Mouse (Mus musculus) neutrophil, adult 83 days (primary cell): Measurements from ENCODE around the gene Ugt2b1. TPM values are rescaled to one million over a fixed set of nuclear protein-coding genes. Genes with fewer than 3 reads are reported as not detected.

Experiments
- total RNA-seq, 2 experiments: library from RNA; stranded (reverse); gene quantifications; one replicate each; pipeline ENCODE4 v1.2.4; 2023

Ugt2b1 gene
- not detected for total RNA-seq

DNA sequence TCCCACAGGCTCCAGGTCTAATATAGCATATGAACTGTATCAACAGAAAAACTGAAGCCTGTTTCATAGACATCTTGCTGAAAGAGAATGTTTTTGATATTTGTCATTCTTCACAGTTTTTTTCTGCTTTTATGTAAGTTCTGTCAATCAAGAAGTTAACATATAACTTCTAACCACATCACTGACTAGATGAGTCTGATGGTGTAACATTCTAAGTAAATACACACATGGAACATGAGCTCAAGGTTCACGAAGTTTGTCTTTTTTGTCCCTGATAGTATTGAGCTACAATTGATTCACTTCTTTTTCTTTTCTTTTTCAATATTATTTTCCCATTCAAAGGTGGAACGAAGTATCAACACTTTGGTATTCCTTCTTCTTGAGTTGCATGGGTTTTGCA lies at the start of gene Ugt2b1:
TSS of gene Ugt2b1 (minus strand) at position 105 of the 400 bp plus-strand sequence.

DNA sequence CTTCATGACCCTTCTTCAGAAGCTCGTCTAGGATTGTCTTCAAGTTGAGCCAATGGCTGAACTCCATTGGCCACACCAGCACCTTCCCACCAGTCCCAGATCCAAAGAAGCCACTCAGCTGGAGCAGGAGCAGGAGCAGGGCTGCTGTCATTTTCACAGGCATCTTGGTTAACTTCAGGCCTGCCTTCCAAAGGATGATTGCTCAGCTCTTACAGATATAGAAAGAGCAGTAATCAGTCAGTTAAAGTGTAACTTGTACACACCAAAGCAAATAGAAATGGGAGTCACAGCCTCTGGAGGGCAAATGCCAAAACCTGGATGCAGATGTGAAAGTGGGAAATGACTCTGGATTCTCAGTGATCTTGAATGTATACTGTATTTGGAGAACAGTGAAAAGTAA lies 19.6 kb downstream of the Ugt2b1 start, which contains the start of gene Ugt2b34:
TSS of gene Ugt2b34 (minus strand) at position 180 of the 400 bp plus-strand sequence.

Other genes with a start within 250 kb of the Ugt2b1 start
- not detected for gene Tmprss11e, start 180.7 kb downstream of the Ugt2b1 start, total RNA-seq
- gene Ythdc1, start 122.3 kb downstream of the Ugt2b1 start, total RNA-seq, result 10 to 100 TPM; 84.6 to 92.8 TPM
- gene Ugt2b34, start 19.6 kb downstream of the Ugt2b1 start, total RNA-seq, result not detected
- gene Ugt2b35, start 74.3 kb upstream of the Ugt2b1 start, total RNA-seq, result not detected
- not detected for gene Ugt2b36, start 166.0 kb upstream of the Ugt2b1 start, total RNA-seq
- not detected for gene Ugt2b5, start 213.8 kb upstream of the Ugt2b1 start, total RNA-seq